Mouse (Mus musculus): Measurements from ENCODE around the gene Apopt1.

DNA sequence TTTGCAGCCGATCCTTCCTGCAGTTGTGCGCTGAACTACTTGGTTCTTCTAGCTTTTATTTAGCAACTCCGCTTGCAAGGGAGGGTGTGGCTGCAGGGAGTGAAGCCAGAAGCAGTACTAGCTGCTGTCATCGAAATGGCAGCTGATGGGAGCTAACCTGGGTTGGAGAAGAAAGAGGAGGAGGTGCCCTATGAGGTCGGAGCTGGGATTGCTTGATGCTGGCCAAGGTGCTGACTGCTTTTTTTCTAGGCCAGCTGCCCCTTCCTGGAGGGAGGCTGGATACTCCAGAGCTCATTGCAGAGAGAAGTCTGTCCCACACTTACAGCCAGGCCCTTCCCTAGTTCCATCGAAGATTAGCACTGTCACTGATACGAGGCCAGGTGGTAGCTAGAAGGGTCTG, 34.1 kb upstream of the Apopt1 start:
- TF ChIP-seq CTCF (IDR thresholded peaks at IDR 0.05; ENCODE audit: low read depth): no peak
- TF ChIP-seq EP300 (IDR thresholded peaks at IDR 0.05; ENCODE audit: low read depth): no peak
